Mouse (Mus musculus) E14TG2a.4 (cell line): Measurements from ENCODE around the gene A630001G21Rik.

Source experiments
- H3K27me3 ChIP-seq: 2 replicates; pipeline ENCODE4 v1.6.1; 2014; ENCODE audit warnings: low read length, control low read depth; ENCODE audit not compliant: insufficient read depth
- H3K36me3 ChIP-seq: 2 replicates; pipeline ENCODE4 v1.6.1; 2014; ENCODE audit warnings: low read length, control low read depth; ENCODE audit not compliant: insufficient read depth
- H3K4me1 ChIP-seq: replicated peaks from 2 replicates; pipeline ENCODE4 v1.6.1; 2014; ENCODE audit warnings: low read depth, low read length, control low read depth
- H3K4me3 ChIP-seq: replicated peaks from 2 replicates; pipeline ENCODE4 v1.5.1; 2014; ENCODE audit warnings: mild to moderate bottlenecking, low read length
- H3K9me3 ChIP-seq: 2 replicates; pipeline ENCODE4 v1.6.1; 2014; ENCODE audit warnings: low read length, control low read depth
- CTCF ChIP-seq: conservative IDR thresholded peaks from 2 replicates; pipeline ENCODE4 v1.5.1; 2014; ENCODE audit warnings: low read length
- NANOG ChIP-seq: IDR thresholded peaks from 2 replicates; pipeline ENCODE4 v1.6.1; 2014; ENCODE audit warnings: borderline replicate concordance, low read length, mixed read lengths
- POU5F1 ChIP-seq: IDR thresholded peaks from 2 replicates; pipeline ENCODE4 v1.6.1; 2014; ENCODE audit warnings: low read length, borderline replicate concordance

Gene A630001G21Rik

GRCm38 (mm10) chr1:85706754-85707153 is 71.7 kb downstream of the A630001G21Rik start:
- H3K4me1 ChIP-seq, result peaks cover 8% of the 10 kb centered on the region; the same call in 1 of the 2 replicates
- no peaks in the 10 kb centered on the region for H3K36me3 ChIP-seq
- no peak overlapping the region for H3K4me3 ChIP-seq
- peaks cover 5% of the 10 kb centered on the region for H3K27me3 ChIP-seq
- TF ChIP-seq NANOG, result no peak
- no peak for TF ChIP-seq POU5F1
- no peak for TF ChIP-seq CTCF
- no peaks in the 10 kb centered on the region for H3K9me3 ChIP-seq

- Histone ChIP-seq H3K9me3 (no peaks in the 10 kb centered on the region), H3K36me3 (no peaks in the 10 kb centered on the region), H3K27me3 (peaks cover 5% of the 10 kb centered on the region), H3K4me1 (peaks cover 9% of the 10 kb centered on the region; the same call in 1 of the 2 replicates), H3K4me3 (no peak overlapping the region)
- TF ChIP-seq NANOG (no peak), CTCF (no peak), POU5F1 (no peak)
These were observed 72.9 kb downstream of the A630001G21Rik start for GRCm38 (mm10) chr1:85705552-85705951.

- TF ChIP-seq CTCF, result no peak
- no peak for TF ChIP-seq NANOG
- no peak for TF ChIP-seq POU5F1
- Histone ChIP-seq H3K9me3 (no peaks in the 10 kb centered on the region), H3K36me3 (no peaks in the 10 kb centered on the region), H3K27me3 (peaks cover 5% of the 10 kb centered on the region), H3K4me3 (peak overlapping the region; percentile 60), H3K4me1 (peaks cover 14% of the 10 kb centered on the region)
These were observed 74.9 kb downstream of the A630001G21Rik start for GRCm38 (mm10) chr1:85703245-85704186.

- Histone ChIP-seq H3K4me1 (peaks cover 14% of the 10 kb centered on the region), H3K4me3 (no peak overlapping the region), H3K36me3 (no peaks in the 10 kb centered on the region), H3K27me3 (peaks cover 5% of the 10 kb centered on the region), H3K9me3 (no peaks in the 10 kb centered on the region)
- TF ChIP-seq CTCF (no peak), NANOG (no peak), POU5F1 (no peak)
These were observed 75.9 kb downstream of the A630001G21Rik start for GRCm38 (mm10) chr1:85702531-85702930.

- TF ChIP-seq CTCF (no peak), NANOG (no peak), POU5F1 (no peak)
- H3K9me3 ChIP-seq, result no peaks in the 10 kb centered on the region
- 0 out of 2 replicates have a peak, but pooled peaks cover 3% of the 10 kb centered on the region for H3K27me3 ChIP-seq
- H3K4me1 ChIP-seq, result peaks cover 6% of the 10 kb centered on the region
- no peak overlapping the region for H3K4me3 ChIP-seq
- no peaks in the 10 kb centered on the region for H3K36me3 ChIP-seq
These were observed 80.5 kb downstream of the A630001G21Rik start for GRCm38 (mm10) chr1:85697721-85698493.

- no peak for TF ChIP-seq NANOG
- no peak for TF ChIP-seq CTCF
- TF ChIP-seq POU5F1, result no peak
- no peaks in the 10 kb centered on the region for H3K27me3 ChIP-seq
- no peaks in the 10 kb centered on the region for H3K9me3 ChIP-seq
- H3K4me3 ChIP-seq, result no peak overlapping the region
- H3K4me1 ChIP-seq, result peaks cover 6% of the 10 kb centered on the region
- no peaks in the 10 kb centered on the region for H3K36me3 ChIP-seq
These were observed 82.8 kb downstream of the A630001G21Rik start for GRCm38 (mm10) chr1:85695646-85696045.

- Histone ChIP-seq H3K27me3 (no peaks in the 10 kb centered on the region), H3K9me3 (no peaks in the 10 kb centered on the region), H3K4me3 (no peak overlapping the region), H3K36me3 (no peaks in the 10 kb centered on the region), H3K4me1 (no peaks in the 10 kb centered on the region)
- TF ChIP-seq CTCF, result no peak
- no peak for TF ChIP-seq NANOG
- no peak for TF ChIP-seq POU5F1
These were observed 85.2 kb downstream of the A630001G21Rik start for GRCm38 (mm10) chr1:85693280-85693679.

- no peaks in the 10 kb centered on the region for H3K4me1 ChIP-seq
- no peaks in the 10 kb centered on the region for H3K36me3 ChIP-seq
- no peaks in the 10 kb centered on the region for H3K27me3 ChIP-seq
- no peaks in the 10 kb centered on the region for H3K9me3 ChIP-seq
- no peak for TF ChIP-seq CTCF
- no peak for TF ChIP-seq NANOG
- no peak for TF ChIP-seq POU5F1
- H3K4me3 ChIP-seq, result no peak overlapping the region
These were observed 86.2 kb downstream of the A630001G21Rik start for GRCm38 (mm10) chr1:85692281-85692680.
